Mouse (Mus musculus): ENCODE data around the gene Ano6.

The Ano6 gene

DNA sequence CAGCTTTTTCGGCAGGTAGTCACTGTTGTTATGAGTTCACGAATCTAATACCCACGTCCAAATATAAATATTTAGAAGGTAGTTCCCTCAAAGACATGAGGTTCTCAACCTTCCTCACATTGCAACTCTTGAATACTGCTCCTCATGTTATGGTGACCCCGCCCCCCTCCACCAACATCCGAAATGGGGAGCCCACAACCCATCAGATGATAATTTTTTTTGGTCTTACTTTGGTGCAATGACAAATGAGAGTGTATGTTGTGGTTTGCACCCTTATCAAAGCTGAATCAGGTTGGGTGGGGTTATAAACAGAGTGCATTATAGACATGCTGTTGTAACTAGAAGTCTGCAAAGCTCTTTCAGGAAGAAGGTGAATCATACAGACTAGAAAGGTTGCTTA is 99.7 kb downstream of the Ano6 start:
- CTCF ChIA-PET, result no interaction called here

DNA sequence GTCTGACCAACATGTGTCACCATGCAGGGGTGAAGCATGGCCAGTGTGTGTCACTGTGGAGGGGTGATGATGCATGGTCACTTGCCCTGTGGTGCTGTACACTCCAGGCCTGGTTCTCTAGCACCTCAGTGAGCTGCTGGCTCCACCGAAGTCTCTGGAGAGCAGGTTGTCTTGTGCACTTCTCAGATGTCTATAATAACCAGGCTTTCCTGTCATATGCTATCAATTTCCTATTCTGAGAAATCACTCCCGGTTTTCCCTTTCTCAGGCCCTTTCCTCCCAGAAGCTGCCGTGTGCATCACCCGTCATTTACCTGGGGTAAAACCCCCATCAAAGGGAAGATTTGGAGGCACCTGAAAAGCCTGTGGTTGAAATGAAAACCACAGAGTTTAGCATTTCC is 101.5 kb downstream of the Ano6 start:
- CTCF ChIA-PET, result no interaction called here

DNA sequence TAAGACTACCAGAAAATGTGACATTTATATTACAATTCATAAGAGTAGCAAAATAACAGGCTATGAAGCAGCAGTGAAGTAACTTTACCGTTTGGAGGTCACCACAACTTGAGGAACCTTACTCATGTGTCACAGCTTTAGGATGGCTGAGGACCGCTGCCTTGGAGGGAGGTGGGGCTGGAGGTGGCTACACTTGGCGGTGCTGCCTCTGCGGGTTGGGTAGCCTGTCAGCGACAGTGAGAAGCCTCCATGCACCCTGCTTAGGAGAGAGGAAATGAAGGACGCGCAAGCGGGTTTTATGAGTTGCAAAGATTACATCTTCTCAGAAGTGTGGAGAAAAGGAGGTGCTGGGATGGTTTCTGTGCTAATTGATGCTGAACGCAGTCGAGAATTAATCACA is 102.3 kb downstream of the Ano6 start:
- CTCF ChIA-PET, result no interaction called here

DNA sequence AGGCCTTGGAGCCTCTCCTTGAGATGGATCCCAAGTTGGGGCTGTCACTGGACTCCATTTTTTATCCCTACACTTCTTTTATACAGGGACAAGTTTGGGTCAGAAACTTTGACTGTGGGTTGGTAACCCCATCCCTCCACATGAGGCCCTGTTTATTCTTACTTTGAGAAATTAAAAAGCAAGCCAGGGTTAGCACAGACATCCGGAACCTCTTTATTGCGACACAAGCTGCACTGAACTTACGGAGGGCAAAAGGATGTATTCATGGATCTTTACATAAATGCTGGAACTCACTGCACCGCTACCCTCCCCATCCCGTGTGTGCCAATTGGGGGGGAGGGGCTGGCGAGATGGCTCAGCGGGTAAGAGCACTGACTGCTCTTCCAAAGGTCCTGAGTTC is 105.1 kb downstream of the Ano6 start:
- CTCF ChIA-PET, result no interaction called here

DNA sequence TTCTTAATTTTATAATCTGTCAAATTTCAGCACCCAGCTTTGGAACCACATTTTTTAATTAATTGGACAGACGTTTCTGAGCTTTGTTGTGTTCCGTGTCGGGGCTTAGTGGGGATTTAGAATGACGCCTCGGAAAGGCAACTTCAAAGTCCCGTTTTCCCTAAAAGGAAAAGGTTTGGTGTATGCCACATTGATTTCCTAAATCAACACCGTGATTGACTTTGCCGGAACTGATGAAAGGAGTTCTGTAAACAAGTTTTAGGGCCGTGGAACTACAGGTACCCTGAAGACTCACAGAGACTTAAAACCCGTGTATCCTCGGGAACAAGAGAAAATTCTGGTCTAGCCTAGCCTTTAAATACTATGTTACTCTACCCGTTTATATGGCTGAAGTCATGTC is 107.0 kb downstream of the Ano6 start:
- CTCF ChIA-PET, result no interaction called here

DNA sequence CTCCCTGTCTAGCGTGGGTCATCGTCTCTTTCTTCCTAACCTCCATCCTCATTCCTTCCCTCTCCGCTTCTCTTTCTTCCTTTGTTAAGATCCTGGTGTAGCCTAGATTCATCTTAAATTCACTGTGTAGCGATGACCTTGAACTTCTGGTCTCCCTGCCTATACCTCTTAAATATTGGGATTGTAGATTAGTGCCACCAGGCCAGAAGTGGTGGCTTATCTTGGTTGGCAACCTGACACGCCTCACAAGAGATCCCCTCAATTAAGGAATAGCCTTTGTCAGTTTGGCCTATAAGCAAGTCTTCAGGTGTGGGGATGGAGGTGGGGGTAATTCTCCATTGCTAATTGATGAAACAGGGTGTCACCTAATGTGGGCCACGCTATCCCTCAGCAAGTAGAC is 107.8 kb downstream of the Ano6 start:
- CTCF ChIA-PET, result no interaction called here

DNA sequence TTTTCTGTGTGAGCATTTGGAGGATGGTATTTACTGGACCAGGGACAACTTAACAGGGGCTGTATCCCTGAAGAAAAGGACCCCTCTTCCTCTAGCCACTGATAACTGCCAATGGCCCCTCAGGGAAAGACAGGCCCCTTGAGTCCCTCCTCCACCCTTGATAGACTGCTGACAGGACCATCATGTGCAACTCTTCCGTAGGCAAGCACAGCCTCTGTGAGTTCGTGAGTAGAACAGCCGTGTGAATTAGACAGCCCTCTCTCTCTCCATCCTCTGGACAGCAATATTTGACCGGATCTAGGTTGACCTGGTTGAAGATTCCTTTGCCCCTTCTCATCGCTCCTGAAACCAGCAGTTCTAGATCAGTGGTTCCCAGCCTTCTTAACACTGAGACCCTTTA is 111.8 kb downstream of the Ano6 start:
- CTCF ChIA-PET, result no interaction called here

DNA sequence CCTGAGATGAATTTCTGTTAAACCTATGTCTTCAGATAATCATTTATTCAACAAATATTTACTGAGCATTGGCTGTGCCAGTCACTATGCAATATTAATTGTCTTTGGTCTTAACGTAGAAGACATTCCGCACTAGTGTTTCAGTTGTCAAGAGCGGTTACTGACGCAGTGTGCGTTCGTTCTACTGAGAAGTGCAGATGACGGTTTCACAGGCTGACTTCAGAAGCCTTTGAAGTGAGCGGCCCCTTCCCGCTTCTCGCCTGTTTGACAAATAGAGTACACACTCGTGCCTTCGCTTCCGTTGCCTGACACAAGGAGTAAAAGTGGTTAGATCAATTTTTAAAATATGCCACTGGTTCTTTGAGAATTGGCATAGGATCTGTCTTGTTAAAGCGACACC is 113.6 kb downstream of the Ano6 start:
- CTCF ChIA-PET, result no interaction called here

DNA sequence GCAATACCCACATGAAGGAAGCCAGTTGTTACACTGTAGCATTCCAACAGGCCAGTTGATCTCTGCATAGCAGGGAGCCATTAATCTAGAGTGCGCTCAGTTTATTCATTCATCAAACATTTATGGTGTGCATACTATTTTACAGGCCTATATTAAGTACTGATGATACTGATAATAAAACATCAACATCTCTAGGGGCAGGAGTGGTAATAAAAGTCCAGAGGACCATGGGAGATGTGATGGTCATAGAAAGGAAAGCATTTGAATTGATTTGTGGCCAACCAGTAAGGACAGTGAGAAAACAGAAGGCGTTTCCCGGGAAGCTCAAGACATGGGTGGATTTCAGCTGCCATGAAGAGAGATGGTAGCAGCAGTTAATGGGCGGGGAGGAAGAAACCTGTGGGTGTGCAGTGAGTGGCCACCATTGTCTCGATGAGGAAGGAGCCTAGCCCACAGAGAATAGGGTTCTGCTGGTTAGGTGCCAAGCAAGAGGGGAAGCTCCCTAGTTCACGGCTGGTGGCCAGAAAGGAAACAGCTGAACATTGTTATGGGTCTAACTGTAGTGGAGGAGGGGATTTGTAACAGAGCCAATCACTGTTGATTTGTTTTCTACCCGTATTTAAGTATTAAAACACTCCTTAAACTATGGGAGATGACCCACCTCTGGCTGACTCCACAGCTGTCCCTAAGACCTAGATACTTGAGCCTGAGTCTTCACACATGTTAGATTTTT is 115.5 kb downstream of the Ano6 start:
- CTCF ChIA-PET, result interaction anchor here (0.7 kb wide), 1 partner anchor 10 kb away, joined by 10 read pairs; no protein-coding TSS in a partner anchor

DNA sequence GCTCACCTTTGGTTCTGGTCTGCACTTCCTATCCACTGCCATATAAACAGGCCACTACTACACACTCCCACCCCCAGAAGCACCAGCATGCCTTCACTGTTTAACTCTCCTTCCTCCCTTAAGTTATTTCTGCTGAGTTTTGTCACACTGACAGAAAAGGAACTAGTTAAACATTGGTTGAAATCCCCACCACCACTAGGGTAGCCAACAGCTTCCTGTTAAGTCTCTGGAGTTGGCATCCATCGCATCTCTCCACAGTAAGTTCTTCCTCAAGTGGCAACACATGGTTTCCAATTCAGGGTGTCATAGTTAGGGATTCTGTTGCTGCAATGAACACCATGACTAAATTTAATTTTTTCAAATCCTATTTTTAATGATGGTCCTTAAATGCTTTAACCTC is 116.2 kb downstream of the Ano6 start:
- CTCF ChIA-PET, result interaction anchor here (0.7 kb wide), 1 partner anchor 10 kb away, joined by 10 read pairs; no protein-coding TSS in a partner anchor

DNA sequence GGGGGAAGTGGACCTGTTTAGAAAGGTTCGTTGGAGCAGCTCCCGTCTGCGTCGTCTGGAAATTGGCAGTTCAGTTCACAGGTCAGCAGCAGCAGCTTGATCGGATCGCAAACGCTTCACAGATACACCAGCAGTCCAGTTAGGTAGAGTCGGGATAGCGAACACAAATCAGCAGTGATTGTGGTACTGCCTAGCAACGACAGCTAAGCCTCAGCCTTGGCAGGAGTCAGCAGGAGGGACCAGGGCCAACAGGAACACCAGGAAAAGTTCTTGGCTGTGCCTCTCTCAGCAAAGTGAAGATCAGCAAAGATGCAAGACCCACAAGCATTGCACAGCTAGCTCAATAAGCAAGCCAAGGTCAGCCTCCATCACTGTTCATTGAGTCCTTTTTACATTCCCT is 116.7 kb downstream of the Ano6 start:
- CTCF ChIA-PET, result no interaction called here

DNA sequence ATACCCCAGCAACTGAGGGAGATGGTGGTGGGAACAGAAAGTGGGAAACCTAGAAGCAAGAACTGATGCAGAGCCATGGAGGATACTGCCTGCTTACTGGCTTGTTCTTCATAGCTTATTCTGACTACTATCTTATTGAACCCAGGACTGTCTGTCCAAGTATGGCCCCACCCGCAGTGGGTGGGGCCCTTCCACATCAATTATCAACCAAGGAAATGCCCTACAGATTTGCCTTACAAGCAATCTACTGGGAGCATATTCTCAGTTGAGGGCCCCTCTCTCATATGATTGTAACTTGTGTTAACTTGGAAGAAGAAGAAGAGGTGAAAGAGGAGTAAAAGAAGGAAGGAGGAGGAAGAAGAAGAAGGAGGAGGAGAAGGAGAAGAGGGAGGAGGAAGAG is 117.3 kb downstream of the Ano6 start:
- CTCF ChIA-PET, result no interaction called here

DNA sequence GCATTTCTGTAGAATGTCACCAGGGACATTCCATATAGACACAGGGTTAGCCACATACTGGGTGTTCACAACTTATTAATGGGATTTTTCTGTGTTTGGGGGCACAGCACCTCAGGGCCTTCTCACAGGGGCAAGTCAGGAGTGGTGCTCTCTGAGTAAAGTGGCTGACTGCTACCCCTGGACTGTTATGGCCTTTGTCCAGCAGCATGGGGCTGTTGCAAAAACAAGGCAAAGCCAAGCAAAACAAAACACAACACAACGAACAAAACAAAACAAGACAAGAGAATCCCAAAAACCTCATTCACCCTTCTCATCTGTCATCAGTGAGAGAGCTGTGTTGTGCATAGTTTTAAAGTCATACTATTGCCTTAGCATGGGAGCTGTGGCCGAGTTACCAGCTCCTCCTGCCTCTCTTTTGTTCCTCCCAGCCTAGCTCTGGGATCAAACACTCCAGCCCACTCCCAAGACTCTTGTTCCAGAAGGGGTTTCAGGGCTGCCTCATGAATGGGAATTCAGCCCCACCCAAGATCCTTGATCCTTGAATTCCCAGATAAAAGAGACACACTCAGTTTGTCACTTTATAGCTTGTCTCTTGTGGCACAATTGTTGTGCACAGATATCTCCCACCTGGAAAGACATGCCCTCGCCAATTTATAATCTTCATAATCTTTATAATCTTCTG is 119.6 kb downstream of the Ano6 start:
- CTCF ChIA-PET, result interaction anchor here (0.6 kb wide), 1 partner anchor 68 kb away, joined by 3 read pairs; no protein-coding TSS in a partner anchor

DNA sequence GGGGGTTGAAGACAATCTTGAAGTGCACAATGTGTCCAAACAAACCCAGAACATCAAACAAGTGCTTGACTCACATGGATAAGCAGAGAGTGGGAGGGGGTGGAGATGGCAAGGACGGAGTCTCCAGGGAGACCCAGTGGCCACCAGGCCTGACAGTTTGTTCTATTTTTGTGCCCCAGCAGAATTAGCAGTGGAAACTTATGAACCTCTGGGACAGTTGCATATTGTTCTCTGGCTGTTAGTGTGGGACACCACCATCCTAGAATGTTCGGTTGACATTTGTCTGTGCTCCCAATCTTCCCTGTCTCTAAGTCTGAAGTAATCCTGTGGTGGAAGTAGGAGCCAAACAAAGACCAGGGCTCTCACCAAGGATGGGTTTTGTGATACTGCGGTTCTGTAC is 124.3 kb downstream of the Ano6 start:
- CTCF ChIA-PET, result no interaction called here

DNA sequence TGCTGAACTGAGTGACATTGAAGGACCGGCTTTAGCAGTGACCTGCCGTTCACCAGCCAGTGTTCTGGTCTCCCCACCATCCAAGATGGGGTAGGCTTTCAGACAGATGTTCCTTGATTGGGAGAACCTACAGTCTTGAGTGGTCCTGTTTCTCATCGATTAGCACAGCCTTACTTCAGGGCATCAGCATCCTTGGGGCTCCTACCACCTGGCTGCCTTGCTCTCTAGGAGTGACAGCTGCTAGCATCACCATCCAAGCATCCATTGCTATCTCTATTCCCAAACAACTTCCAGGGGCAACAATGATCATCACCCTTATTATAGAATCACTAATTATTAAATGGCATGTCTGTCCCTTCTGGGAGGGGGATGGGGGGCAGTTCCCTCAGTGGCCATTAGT is 124.8 kb downstream of the Ano6 start:
- CTCF ChIA-PET, result no interaction called here

DNA sequence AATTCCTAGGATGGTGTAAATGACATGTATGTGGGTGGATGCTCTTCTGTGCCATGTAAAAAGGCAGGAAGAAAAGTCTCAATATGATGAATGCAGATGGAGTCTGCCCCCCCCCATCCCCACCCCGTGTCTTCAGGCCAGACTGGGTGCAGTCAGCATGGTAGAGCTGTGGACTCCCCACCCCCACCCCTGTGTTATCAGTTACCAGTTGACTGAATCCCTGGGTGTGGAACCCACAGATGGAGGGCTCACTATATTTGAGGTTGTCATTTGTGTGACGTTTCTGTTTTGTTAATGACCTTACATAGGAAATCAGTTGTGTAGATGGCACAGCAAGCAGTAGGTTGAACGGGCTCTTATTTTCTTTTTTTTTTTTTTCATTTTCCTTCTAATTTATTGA is 126.7 kb downstream of the Ano6 start:
- CTCF ChIA-PET, result no interaction called here

DNA sequence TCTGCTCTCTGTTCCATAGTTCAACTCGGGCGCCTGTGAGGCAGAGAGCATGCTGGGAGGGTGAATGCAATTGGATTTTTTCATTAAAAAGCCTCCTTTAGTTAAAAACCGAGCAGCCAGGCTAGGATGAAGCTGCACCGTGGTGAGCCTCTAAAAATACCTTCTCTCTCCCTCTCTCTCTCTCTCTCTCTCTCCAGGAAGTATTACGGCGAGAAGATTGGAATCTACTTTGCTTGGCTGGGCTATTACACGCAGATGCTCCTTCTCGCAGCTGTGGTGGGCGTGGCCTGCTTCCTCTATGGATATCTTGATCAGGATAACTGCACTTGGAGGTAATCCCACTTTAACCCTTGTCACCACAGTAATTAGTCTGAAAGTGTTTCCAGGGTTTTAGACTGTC is 129.4 kb downstream of the Ano6 start:
- CTCF ChIA-PET, result no interaction called here

DNA sequence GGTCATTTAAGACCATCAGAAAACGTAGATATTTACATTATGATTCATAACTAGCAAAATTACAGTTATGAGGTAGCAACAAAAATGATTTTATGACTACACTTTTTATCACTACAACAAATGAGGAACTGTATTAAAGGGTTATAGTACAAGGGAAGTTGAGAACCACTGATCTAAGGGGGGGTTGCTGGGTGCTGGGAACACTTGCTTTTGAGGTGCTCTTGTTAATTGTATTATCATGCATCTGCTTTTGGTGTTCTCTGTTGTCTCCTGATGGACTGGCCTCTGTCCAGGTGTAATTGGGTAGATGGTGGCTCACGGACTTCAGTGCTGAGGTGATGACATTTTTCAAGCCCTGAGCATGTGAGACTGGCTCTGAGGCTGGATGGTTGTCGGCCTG is 130.4 kb downstream of the Ano6 start:
- CTCF ChIA-PET, result no interaction called here

DNA sequence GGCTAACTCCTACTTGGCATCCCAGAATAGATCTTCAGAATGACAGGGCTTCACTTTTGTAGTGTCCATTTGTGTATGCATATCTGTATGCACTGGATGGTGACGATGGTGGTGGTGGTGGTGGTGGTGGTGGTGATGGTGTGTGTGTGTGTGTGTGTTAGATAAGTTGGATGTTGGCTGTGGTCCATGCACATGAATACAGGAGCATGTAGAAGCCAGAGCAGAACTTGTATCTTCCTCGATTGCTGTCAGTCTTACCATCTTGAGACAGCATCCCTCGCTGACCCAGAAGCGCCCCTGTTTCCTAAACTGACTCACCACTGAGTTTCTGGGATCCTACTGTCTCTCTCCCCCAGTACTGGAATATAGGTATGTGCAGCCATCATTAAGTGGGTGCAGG is 131.0 kb downstream of the Ano6 start:
- CTCF ChIA-PET, result no interaction called here

DNA sequence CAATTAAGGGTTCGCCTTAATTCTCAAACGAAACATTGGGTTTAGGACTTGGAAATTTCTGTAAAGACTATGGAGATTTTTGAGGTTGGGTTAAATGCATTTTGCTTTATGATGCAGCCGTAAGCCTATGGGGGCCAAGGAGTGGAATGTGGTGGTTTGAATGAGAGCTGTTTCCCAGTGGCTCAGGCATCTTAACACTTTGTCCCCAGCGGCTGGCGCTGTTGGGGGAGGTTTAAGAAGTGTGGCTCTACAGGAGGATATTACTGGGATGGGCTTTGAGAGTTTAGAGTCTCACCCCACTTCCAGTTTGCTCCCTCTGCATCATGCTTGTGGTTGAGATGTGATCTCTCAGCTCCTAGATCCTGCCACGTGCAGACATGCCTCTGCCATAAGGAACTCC is 131.9 kb downstream of the Ano6 start:
- CTCF ChIA-PET, result no interaction called here

DNA sequence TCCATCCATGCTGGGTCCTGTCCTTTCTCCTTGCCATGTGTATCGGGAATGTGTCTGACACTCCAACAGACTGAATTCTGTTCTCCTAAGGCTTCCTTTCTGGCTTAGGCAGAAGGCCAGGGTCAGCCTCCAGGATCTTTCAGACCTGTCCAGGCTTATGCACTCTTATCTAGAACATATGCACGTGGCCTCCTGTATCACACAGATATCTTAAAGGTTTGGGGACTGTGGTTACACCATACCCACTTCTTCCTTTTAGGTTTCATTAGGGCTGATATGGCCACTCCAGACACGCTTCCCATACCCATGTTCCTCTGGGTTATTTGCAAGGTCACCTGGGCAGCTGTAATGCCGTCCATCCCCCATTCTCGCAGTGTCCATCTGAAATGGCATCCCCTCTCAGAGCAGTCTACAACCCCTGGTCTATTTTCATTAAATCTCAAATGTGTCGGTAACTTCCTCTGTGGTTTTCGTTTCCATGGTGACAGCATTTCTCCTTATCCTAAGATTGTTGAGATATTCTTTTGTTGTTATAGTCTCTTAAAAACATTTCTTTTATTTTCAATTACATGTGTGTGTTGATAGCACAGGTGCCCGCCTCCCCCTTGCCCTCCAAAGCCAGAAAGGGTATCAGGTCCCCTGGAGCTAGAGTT is 134.8 kb downstream of the Ano6 start:
- CTCF ChIA-PET, result no interaction called here

DNA sequence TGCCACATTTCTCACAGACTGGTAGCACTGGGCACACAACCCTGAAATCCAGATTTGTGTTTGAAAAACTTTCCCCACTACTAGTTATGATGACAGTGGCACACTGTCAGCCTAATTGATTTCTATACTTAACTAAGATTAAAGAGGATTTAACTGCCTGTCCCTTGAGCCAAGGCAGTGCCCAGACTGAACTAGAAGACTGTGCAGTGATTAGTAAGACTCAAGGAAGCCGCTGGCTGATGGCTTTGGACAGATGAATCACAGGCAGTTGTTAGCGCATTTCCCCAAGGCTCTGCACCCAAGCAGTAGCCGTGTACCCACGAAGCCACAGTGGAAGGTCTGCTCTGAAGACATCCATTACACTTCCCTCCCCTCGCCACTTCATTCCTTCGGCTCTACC is 138.4 kb downstream of the Ano6 start:
- CTCF ChIA-PET, result no interaction called here

DNA sequence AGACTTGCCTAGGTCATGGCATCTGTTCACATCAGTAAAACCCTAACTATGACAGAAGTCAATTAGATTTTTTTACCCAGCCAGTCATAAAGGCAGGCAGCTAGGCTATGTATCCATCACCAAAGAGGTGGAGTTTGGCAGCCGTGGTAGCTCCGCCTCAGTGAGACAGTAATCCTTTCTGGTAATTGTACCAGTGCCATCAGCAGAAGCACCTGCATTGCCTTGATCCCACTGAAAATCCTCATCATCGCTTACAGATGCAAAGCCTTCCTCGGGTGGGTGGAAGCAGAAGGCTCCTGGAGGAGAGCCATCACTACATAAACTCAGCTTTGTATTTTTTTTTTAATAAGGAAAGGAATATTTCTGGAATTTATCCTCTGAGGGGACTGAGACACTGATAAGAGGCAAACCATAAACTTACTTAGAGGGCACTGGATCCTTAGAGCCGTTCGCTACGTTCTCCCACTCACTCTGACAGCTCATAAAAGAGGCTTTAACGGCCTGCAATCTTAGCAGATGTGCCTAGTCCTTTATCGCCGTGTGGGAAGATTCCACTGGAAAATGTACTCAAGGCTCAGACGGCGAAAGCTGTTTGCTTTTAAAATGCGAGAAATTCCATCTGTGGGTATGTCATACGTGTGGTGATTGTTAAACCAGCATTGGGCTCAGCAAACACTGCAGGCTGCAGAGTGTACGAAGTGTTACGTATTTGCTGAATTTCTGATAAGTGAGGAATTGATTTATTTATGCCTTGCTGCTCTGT is 140.6 kb downstream of the Ano6 start:
- CTCF ChIA-PET, result no interaction called here
